Comparison of ENCODE assay signal across 15 mouse cellular contexts in the genomic region with DNA sequence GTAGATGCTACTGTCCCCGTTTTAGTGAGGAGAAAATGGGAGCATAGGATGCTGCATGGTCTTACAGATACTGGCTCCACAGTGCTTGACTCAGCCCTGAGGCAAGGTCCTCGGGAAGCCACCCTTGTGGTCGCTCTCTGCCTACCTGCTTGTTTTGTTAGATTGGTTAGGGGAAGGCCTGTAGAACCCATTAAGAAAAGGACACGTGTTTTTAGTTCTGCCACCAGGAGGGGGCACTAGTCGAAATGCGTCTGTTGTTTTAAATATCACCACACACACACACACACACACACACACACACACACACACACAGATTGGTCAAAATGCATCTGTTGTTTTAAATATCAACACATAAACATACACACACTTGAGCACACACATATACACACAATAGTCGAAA.
DNase-seq lines count a peak whose midpoint lies in the region; ATAC-seq and TF ChIP-seq lines count a peak whose summit lies in the region.
"Had no signal": no experiment of that assay in that cellular context is flagged by ENCODE, and none has a peak within 500 bp of the region (broad histone marks: within the 10 kb centered on the region; RNA-seq: fewer than 3 reads in every experiment).

No protein-coding gene starts in this region.

- ATAC-seq in granulocyte monocyte progenitor cell, adult 5-6 weeks (replicated peaks; ENCODE audit: poor library complexity, severe bottlenecking), result peak; percentile 18; the same call in 1 of the 2 replicates
- ATAC-seq in hindbrain, embryonic 11.5 days (ENCODE audit: low FRiP score), result no peak
- no peak for ATAC-seq in forebrain, embryonic 12.5 days (ENCODE audit: low FRiP score)
- ATAC-seq: forebrain, embryonic 15.5 days; inflammation-experienced regulatory T-cells, adult 6 months had no signal

- peaks cover 8% of the 10 kb centered on the region; the same call in 1 of the 2 replicates for H3K4me1 ChIP-seq in kidney, adult 2 months (ENCODE audit: control insufficient read depth, insufficient read depth, low read length)
- peaks cover 32% of the 10 kb centered on the region for H3K4me1 ChIP-seq in hindbrain, embryonic 10.5 days (replicated peaks)
- H3K4me1 ChIP-seq in hindbrain, embryonic 11.5 days (replicated peaks; ENCODE audit: control insufficient read depth, insufficient read depth, low read length), result no peaks in the 10 kb centered on the region; the same call in 1 of the 2 replicates
- peaks cover 28% of the 10 kb centered on the region for H3K4me1 ChIP-seq in forebrain, embryonic 12.5 days

- H3K4me3 ChIP-seq in kidney, adult 2 months (ENCODE audit: insufficient read depth, low read depth, low read length), result no peak overlapping the region
- no peak overlapping the region for H3K4me3 ChIP-seq in hindbrain, embryonic 10.5 days
- no peak overlapping the region for H3K4me3 ChIP-seq in hindbrain, embryonic 11.5 days (ENCODE audit: low read depth, low read length)
- no peak overlapping the region for H3K4me3 ChIP-seq in forebrain, embryonic 12.5 days (replicated peaks)
- H3K4me3 ChIP-seq: embryonic facial prominence, embryonic 12.5 days; forebrain, embryonic 15.5 days; limb, embryonic 12.5 days; myocyte had no signal

- H3K36me3 ChIP-seq in kidney, adult 2 months (ENCODE audit: control insufficient read depth, insufficient read depth, low read length), result no peaks in the 10 kb centered on the region
- H3K36me3 ChIP-seq in hindbrain, embryonic 10.5 days, result no peaks in the 10 kb centered on the region
- H3K36me3 ChIP-seq in hindbrain, embryonic 11.5 days (ENCODE audit: control insufficient read depth, insufficient read depth, low read length), result no peaks in the 10 kb centered on the region
- H3K36me3 ChIP-seq in forebrain, embryonic 12.5 days (replicated peaks), result no peaks in the 10 kb centered on the region
- H3K36me3 ChIP-seq: embryonic facial prominence, embryonic 12.5 days; forebrain, embryonic 15.5 days; limb, embryonic 12.5 days had no signal

- peak; percentile 39 for DNase-seq in kidney, postnatal 10 days
- DNase-seq in kidney, adult 2 months, result no peak
- peak; percentile 87 for DNase-seq in 416B (ENCODE audit: low read depth)
- DNase-seq in CD4-positive, CD25-positive, alpha-beta regulatory T cell, adult 2 months (ENCODE audit: low read depth, low spot score), result peak; percentile 78
- DNase-seq in hindbrain, embryonic 10.5 days (ENCODE audit: low spot score), result no peak
- no peak for DNase-seq in hindbrain, embryonic 11.5 days (ENCODE audit: low spot score)
- DNase-seq: layer of hippocampus, adult 9-11 months had no signal

- no peaks in the 10 kb centered on the region for H3K9me3 ChIP-seq in hindbrain, embryonic 10.5 days
- H3K9me3 ChIP-seq in hindbrain, embryonic 11.5 days (ENCODE audit: control insufficient read depth, low read length), result no peaks in the 10 kb centered on the region
- H3K9me3 ChIP-seq in forebrain, embryonic 12.5 days, result no peaks in the 10 kb centered on the region
- H3K9me3 ChIP-seq: embryonic facial prominence, embryonic 12.5 days; forebrain, embryonic 15.5 days; limb, embryonic 12.5 days had no signal

- H3K27ac ChIP-seq in kidney, adult 2 months (ENCODE audit: insufficient read depth, low read depth, low read length), result no peak overlapping the region
- H3K27ac ChIP-seq in hindbrain, embryonic 10.5 days, result no peak overlapping the region
- H3K27ac ChIP-seq in hindbrain, embryonic 11.5 days (ENCODE audit: low read depth, low read length), result no peak overlapping the region
- H3K27ac ChIP-seq in forebrain, embryonic 12.5 days, result no peak overlapping the region
- H3K27ac ChIP-seq: embryonic facial prominence, embryonic 12.5 days; limb, embryonic 12.5 days had no signal

- H3K27me3 ChIP-seq in kidney, adult 2 months (replicated peaks; ENCODE audit: control insufficient read depth, insufficient read depth, low read length), result no peaks in the 10 kb centered on the region
- H3K27me3 ChIP-seq in hindbrain, embryonic 10.5 days (ENCODE audit: insufficient read depth, poor library complexity, severe bottlenecking), result no peaks in the 10 kb centered on the region
- H3K27me3 ChIP-seq in hindbrain, embryonic 11.5 days (ENCODE audit: control insufficient read depth, insufficient read depth, low read length), result no peaks in the 10 kb centered on the region
- no peaks in the 10 kb centered on the region for H3K27me3 ChIP-seq in forebrain, embryonic 12.5 days
- H3K27me3 ChIP-seq: embryonic facial prominence, embryonic 12.5 days; forebrain, embryonic 15.5 days; limb, embryonic 12.5 days had no signal

- no peak overlapping the region for H3K4me2 ChIP-seq in hindbrain, embryonic 11.5 days (replicated peaks; ENCODE audit: low read depth, low read length)
- no peak overlapping the region for H3K4me2 ChIP-seq in forebrain, embryonic 12.5 days
- H3K4me2 ChIP-seq: embryonic facial prominence, embryonic 12.5 days; forebrain, embryonic 15.5 days; heart, embryonic 11.5 days; limb, embryonic 12.5 days had no signal

- no peak for TF ChIP-seq CTCF in kidney, adult 2 months (conservative IDR thresholded peaks at IDR 0.05; ENCODE audit: insufficient read depth, insufficient read length, low read depth, low read length)

- no peak overlapping the region for H3K9ac ChIP-seq in hindbrain, embryonic 11.5 days (ENCODE audit: low read depth, low read length)
- H3K9ac ChIP-seq in forebrain, embryonic 12.5 days, result no peak overlapping the region
- H3K9ac ChIP-seq: embryonic facial prominence, embryonic 12.5 days; forebrain, embryonic 15.5 days; limb, embryonic 12.5 days had no signal

- TF ChIP-seq POLR2A in kidney, adult 2 months (IDR thresholded peaks at IDR 0.05; ENCODE audit: low read depth, low read length), result no peak

- WGBS in kidney, adult 2 months, result 77% methylated on average over 7 of the region's 7 CpGs
- WGBS in hindbrain, embryonic 10.5 days, result 71% methylated on average over 7 of the region's 7 CpGs
- 68% methylated on average over 7 of the region's 7 CpGs for WGBS in hindbrain, embryonic 11.5 days
- WGBS in forebrain, embryonic 12.5 days, result 78% methylated on average over 7 of the region's 7 CpGs

Comparison
In these comparisons a context has a peak if more than half of its experiments do, and no peak if none do; other contexts are left out.
1. DNase-seq: peak in kidney, postnatal 10 days (single experiment), 416B (single experiment) and CD4-positive, CD25-positive, alpha-beta regulatory T cell, adult 2 months (single experiment); none in kidney, adult 2 months (single experiment), hindbrain, embryonic 10.5 days (single experiment) and hindbrain, embryonic 11.5 days (single experiment).